Mouse (Mus musculus): Measurements from ENCODE around the gene Sult2a8. TPM values are rescaled to one million over a fixed set of nuclear protein-coding genes. Genes with fewer than 3 reads are reported as not detected.
"Not testable (repeated sequence)": the region's sequence is repeated elsewhere in the genome, so short reads cannot be mapped to it uniquely, and the experiment has no call there.

Gene Sult2a8
- polyA plus RNA-seq (2016; fragmentation: Nextera tagmentation; extraction: Ambion mirVana), result 0.24 TPM in 1 of 2 replicates, not detected in the other

DNA sequence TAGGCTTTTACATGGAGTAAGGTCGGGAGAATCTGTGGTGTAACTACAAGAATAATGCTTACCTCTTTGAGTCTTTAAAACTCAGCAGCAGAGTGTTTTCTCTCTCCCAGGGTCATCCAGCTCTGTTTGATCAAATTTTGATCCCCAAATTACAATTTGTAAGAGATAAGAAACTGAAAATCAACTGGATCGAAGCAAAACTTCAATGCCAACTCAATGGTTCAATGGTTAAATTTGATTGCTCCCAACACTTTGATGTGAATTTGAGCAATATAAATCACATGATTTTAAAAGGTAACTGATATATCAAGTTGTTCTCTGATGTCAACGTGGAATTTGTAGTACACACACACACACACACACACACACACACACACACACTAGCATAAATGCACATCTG is at the start of gene Sult2a8:
Gene Sult2a8 (minus strand): TSS at position 236 of the 400 bp plus-strand sequence.
- H3K9me3 ChIP-seq, result peaks cover 15% of the 10 kb centered on the region
- H3K4me1 ChIP-seq, result no peaks in the 10 kb centered on the region
- H3K36me3 ChIP-seq, result no peaks in the 10 kb centered on the region
- WGBS, result 63% methylated on average over 3 of the region's 3 CpGs
- H3K4me3 ChIP-seq, result no peak within 1 kb of the TSS
- DNase-seq (ENCODE audit: low spot score), result no peak
- no peak within 1 kb of the TSS for H3K27ac ChIP-seq
- H3K27me3 ChIP-seq (ENCODE audit: insufficient read depth, poor library complexity, severe bottlenecking), result no peaks in the 10 kb centered on the region

DNA sequence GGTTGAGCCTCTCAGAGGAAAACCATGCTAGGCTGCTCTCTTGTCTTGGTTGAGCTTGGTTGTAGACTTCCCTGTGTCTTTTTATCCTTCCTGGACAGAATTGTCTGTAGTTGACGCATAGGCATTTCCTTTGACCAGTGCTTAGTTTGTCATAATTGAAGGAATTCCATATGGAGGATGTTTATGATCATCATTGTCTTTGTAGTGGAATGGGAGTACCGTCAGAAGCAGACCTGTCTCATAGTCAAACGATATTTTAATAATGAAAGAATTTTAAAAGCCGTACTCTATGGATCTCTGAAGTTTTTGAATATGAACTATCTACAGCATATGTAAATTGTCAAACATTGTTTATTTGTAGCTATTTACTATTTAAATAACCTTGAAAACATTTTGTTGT is 47.6 kb upstream of the Sult2a8 start, which contains the start of gene Sult2a7:
Gene Sult2a7 (minus strand): TSS at position 101 of the 400 bp plus-strand sequence.
- Histone ChIP-seq H3K4me1 (no peaks in the 10 kb centered on the region), H3K9me3 (peaks cover 10% of the 10 kb centered on the region), H3K27me3 (ENCODE audit: insufficient read depth, poor library complexity, severe bottlenecking) (no peaks in the 10 kb centered on the region), H3K27ac (no peak within 1 kb of the TSS), H3K36me3 (no peaks in the 10 kb centered on the region), H3K4me3 (no peak within 1 kb of the TSS)
- no peak for DNase-seq (ENCODE audit: low spot score)
- WGBS, result 87% methylated on average over 4 of the region's 4 CpGs

DNA sequence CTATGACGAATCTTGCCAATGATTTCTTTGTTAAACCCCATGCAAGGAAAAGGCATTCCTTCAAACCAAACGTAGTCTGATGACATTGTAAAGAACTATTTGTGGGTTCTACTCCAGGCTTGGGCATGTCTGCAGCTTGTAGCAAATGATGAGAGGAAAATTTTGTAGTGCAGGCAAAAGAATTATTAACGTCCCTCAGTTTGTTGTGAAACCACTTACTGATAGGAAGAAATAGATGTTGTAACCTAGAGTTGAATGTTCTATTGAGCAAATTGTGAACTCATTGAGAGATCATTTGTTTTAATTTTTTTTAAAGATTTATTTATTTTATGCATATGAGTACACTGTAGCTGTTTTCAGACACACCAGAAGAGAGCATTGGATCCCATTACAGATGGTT is 46.3 kb upstream of the Sult2a8 start:
- peaks cover 10% of the 10 kb centered on the region for H3K9me3 ChIP-seq
- H3K4me1 ChIP-seq, result no peaks in the 10 kb centered on the region
- DNase-seq (ENCODE audit: low spot score), result no peak
- H3K4me3 ChIP-seq, result no peak overlapping the region
- H3K27ac ChIP-seq, result no peak overlapping the region
- H3K27me3 ChIP-seq (ENCODE audit: insufficient read depth, poor library complexity, severe bottlenecking), result no peaks in the 10 kb centered on the region
- 72% methylated on average over 3 of the region's 3 CpGs for WGBS
- no peaks in the 10 kb centered on the region for H3K36me3 ChIP-seq

GRCm38 (mm10) chr7:14439581-14439980 is 7.0 kb downstream of the Sult2a8 start:
- H3K9me3 ChIP-seq, result peaks cover 14% of the 10 kb centered on the region
- H3K36me3 ChIP-seq, result no peaks in the 10 kb centered on the region
- no peak overlapping the region for H3K27ac ChIP-seq
- no peaks in the 10 kb centered on the region for H3K4me1 ChIP-seq
- H3K27me3 ChIP-seq (ENCODE audit: insufficient read depth, poor library complexity, severe bottlenecking), result no peaks in the 10 kb centered on the region
- DNase-seq (ENCODE audit: low spot score), result no peak
- no peak overlapping the region for H3K4me3 ChIP-seq

GRCm38 (mm10) chr7:14438484-14438883 is 8.1 kb downstream of the Sult2a8 start:
- Histone ChIP-seq H3K4me3 (no peak overlapping the region), H3K27ac (no peak overlapping the region), H3K9me3 (peaks cover 13% of the 10 kb centered on the region), H3K36me3 (no peaks in the 10 kb centered on the region), H3K27me3 (ENCODE audit: insufficient read depth, poor library complexity, severe bottlenecking) (no peaks in the 10 kb centered on the region), H3K4me1 (no peaks in the 10 kb centered on the region)
- no peak for DNase-seq (ENCODE audit: low spot score)
- 77% methylated on average over 1 of the region's 1 CpGs for WGBS

- 66% methylated on average over 2 of the region's 2 CpGs for WGBS
- DNase-seq (ENCODE audit: low spot score), result no peak
- no peaks in the 10 kb centered on the region for H3K27me3 ChIP-seq (ENCODE audit: insufficient read depth, poor library complexity, severe bottlenecking)
- no peaks in the 10 kb centered on the region for H3K4me1 ChIP-seq
- no peak overlapping the region for H3K4me3 ChIP-seq
- no peaks in the 10 kb centered on the region for H3K36me3 ChIP-seq
- no peak overlapping the region for H3K27ac ChIP-seq
- peaks cover 13% of the 10 kb centered on the region for H3K9me3 ChIP-seq
Observed at GRCm38 (mm10) chr7:14438029-14438428, 8.5 kb downstream of the Sult2a8 start.

DNA sequence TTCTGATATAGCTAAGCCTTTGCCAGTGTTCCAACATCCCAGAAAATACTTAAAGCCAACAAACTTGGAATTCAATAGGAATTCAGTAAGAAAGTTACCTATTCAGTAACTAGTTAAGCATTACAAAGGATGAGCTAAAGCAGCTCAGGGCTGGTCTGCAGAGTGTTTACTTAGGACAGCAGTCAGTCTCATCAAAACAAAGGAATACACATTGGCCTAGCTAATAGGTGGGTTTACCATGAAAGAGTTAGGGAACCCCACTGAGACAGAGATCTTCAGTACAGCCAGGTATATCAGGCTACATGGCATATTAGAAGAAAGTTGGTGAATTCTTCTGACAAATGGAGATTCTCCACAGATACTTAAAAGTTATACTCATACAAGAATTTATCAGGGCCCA is 47.2 kb downstream of the Sult2a8 start:
- not testable (repeated sequence) for H3K27ac ChIP-seq; H3K4me1 ChIP-seq; DNase-seq (ENCODE audit: low spot score); H3K36me3 ChIP-seq; H3K9me3 ChIP-seq; H3K27me3 ChIP-seq (ENCODE audit: insufficient read depth, poor library complexity, severe bottlenecking); H3K4me3 ChIP-seq

- Histone ChIP-seq H3K4me1 (no peaks in the 10 kb centered on the region), H3K27ac (no peak overlapping the region), H3K27me3 (ENCODE audit: insufficient read depth, poor library complexity, severe bottlenecking) (no peaks in the 10 kb centered on the region), H3K36me3 (no peaks in the 10 kb centered on the region), H3K4me3 (no peak overlapping the region), H3K9me3 (no peaks in the 10 kb centered on the region; the same call in 1 of the 2 replicates)
- no peak for DNase-seq (ENCODE audit: low spot score)
Observed at GRCm38 (mm10) chr7:14396462-14396861, 50.1 kb downstream of the Sult2a8 start.

Other genes starting within 250 kb of the Sult2a8 start
- not detected in 2 replicates for gene Sult2a6, start 191.9 kb downstream of the Sult2a8 start, polyA plus RNA-seq (2016; fragmentation: Nextera tagmentation; extraction: Ambion mirVana)
- not detected in 2 replicates for gene Obox8, start 113.2 kb downstream of the Sult2a8 start, polyA plus RNA-seq (2016; fragmentation: Nextera tagmentation; extraction: Ambion mirVana)
- not detected in 2 replicates for gene Sult2a7, start 47.5 kb upstream of the Sult2a8 start, polyA plus RNA-seq (2016; fragmentation: Nextera tagmentation; extraction: Ambion mirVana)
- 0.09 TPM in 2 replicates for gene Vmn1r90, start 116.7 kb upstream of the Sult2a8 start, polyA plus RNA-seq (2016; fragmentation: Nextera tagmentation; extraction: Ambion mirVana)
- not detected in 2 replicates for gene Obox7, start 212.7 kb upstream of the Sult2a8 start, polyA plus RNA-seq (2016; fragmentation: Nextera tagmentation; extraction: Ambion mirVana)

All from heart, embryonic 10.5 days (tissue).